Mouse (Mus musculus): ENCODE data around the gene Zfp706. TPM values are rescaled to one million over a fixed set of nuclear protein-coding genes. Genes with fewer than 3 reads are reported as not detected.
"Not testable (repeated sequence)": the region's sequence is repeated elsewhere in the genome, so short reads cannot be mapped to it uniquely, and the experiment has no call there.

Zfp706 gene
- total RNA-seq, 4 experiments from 2014 or later, result 214 to 231 (median 227) TPM

GRCm38 (mm10) chr15:37011316-37011715 is 3.7 kb upstream of the Zfp706 start:
- DNase-seq (ENCODE audit: low spot score), result no peak

GRCm38 (mm10) chr15:37008546-37008945 is 973 bp upstream of the Zfp706 start:
- DNase-seq (ENCODE audit: low spot score), result no peak

DNA sequence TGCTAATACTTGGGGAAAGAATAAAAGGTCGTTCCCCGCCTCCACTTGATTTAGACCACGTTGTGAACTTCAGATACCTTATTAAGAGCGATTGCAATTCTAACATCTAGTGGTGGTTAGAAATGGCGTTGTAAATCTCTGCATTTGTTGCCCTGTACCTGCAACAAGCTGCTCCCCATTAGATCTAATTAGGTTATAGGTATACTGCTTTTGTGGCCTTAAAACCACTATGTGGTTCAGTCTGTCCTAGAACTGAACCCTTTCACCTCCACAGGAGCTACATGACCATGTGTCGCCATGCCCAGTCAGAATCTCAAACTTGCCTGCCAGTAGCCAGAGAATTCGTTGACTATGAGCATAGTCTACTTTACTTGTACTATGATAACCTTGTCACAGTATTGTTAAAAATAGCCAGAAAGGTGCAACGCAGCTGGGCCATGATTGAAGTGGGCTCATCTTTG is 416 bp upstream of the Zfp706 start:
- DNase-seq (ENCODE audit: low spot score), result no peak

GRCm38 (mm10) chr15:37006475-37007164 is 953 bp downstream of the Zfp706 start:
- DNase-seq (ENCODE audit: low spot score), result no peak

GRCm38 (mm10) chr15:37005793-37006474 is 1.6 kb downstream of the Zfp706 start:
- DNase-seq (ENCODE audit: low spot score), result no peak

DNA sequence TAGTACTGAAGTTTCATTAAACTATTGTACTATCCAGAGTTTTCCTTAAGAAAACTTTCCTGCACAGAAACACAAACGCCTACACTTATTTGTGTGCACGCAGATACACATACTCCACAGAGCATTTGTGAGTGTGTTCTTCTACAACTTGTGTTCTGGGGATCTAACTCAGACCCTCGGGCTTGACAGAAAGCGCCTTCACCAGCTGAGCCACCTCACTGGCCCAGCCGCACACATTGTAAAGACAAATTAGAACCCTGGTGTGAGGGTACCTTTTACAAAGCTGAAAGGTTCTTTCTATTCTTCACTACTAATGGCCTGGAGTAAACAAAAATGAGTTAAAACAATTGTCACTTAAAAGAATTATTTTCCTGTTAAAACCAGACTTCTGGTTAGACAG is 2.7 kb downstream of the Zfp706 start:
- DNase-seq (ENCODE audit: low spot score), result no peak

DNA sequence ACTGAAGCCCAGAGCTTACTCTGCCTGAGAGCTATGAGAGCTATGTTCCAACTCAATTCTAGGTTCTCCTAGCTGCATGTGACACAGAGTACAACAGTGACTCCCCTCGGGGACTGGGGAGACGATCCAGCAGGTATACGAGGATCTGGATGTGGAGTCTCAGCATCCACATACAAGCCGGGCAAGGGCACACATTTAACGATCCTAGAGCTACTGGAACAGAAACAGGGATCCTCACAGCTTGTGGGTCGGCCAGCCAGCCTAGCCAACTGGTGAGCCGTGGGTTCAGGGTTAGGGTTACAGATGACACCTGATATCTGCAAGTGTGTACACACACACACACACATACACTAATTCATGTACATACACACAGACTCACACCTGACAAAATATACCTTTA is 5.3 kb downstream of the Zfp706 start:
- no peak for DNase-seq (ENCODE audit: low spot score)

DNA sequence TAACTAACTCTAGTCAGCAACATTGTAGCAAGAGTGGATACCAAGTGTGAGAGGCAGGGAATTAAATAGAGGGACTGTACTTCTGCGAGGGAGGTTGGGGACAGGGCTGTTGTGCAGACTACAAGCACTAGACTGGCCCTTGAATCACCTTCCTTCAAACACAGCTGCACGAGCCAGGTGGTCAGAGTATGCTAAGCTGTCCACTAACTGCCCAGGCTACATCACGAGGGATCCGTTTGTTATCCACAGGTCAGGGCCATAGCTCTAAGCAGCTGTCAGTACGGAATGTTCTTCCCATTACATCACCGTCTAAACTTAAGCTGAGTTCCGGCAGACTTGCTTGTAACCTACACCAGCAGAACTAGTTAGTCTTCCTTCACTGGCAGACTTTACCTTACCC is 8.0 kb downstream of the Zfp706 start:
- DNase-seq (ENCODE audit: low spot score), result not testable (repeated sequence)

- DNase-seq (ENCODE audit: low spot score), result no peak
Observed at GRCm38 (mm10) chr15:36995166-36995565, 12.4 kb downstream of the Zfp706 start.

GRCm38 (mm10) chr15:36994665-36995064 is 12.9 kb downstream of the Zfp706 start:
- DNase-seq (ENCODE audit: low spot score), result no peak

DNA sequence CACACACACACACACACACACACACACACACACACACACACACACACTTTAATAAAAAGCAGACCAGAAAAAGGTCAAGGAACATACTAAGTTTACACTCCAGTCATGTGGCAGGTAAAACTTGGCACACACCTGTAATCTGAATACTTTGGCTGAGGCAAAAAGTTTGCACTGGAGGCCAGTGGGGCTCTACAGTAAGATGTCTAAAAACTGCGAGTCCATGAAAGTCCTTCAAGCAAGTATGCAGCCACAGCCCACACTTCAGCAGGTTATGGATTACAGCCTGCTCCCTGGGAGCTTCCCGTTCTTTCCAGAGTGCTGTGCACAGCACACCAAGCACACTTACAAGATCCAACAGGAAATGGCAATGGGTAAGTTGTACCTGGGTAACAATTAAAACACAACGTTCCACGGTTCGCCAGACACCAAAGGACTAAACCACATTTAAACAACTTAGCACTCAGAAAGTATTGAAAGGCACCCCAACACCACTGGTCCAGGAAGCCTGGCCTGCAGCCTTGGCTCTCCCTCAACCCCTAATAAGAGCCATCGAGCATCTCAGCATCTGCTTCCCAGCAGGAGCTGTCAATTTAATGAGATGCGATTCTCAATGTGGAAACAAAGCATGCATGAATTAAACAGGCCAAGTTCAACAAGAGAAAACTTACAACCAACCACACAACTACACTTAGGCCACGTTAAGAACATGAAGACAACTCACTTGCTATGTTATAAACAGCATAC is 14.0 kb downstream of the Zfp706 start:
- no peak for DNase-seq (ENCODE audit: low spot score)

- DNase-seq (ENCODE audit: low spot score), result no peak
Observed at GRCm38 (mm10) chr15:36991353-36991752, 16.2 kb downstream of the Zfp706 start.

- no peak for DNase-seq (ENCODE audit: low spot score)
Observed at GRCm38 (mm10) chr15:36989922-36990321, 17.7 kb downstream of the Zfp706 start.

DNA sequence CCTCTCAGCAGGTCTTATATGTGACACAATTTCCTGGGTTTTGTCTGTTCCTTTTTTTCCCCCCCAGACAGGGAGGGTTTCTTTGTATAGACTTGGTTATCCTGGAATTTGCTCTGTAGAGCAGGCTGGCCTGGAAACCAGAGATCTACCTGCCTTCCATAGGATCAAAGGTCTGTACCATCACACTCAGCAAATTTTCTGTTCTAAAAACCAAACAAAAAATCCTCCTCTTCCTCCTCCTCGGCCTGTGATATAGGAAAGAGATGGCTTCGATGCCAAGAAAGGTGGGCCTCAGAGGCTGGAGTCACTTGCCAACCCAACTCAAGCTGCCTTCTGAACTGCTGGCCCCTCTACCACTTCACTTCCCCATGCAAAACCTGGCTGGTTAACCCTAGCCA is 18.9 kb downstream of the Zfp706 start:
- no peak for DNase-seq (ENCODE audit: low spot score)

DNA sequence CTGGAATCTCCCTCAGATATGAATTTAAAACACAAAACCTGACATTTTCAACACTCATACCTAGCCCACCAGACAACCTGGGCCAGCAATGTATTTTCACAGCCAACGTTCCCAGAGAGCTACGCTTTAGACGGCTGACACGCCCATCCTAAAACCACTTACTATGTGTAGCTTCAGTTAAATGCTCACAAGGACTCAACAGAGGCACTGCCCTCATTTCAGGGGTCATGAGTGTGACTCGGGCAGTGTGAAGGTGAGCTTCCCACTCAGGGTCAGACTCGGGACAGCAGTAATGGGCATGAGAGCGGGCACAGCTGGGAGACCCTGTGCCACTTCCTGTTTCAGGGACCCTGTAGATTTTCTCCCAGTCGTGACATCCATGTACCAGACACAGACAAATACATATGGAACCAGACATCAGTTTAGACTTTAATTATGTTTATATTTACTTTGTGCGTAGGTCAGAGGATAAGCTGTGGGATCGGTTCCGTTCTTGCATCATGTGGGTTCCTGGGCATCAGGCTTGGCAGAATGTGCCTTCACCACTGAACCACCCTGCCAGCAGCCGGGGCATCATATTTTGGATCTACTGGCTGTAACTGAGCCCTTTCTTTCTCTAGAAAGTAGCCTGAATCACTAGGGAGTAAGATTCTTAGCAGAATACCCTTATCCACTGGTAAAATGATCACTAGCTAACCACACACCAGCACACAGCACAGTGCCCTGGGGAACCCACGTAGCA is 19.4 kb downstream of the Zfp706 start:
- no peak for DNase-seq (ENCODE audit: low spot score)

- no peak for DNase-seq (ENCODE audit: low spot score)
Observed at GRCm38 (mm10) chr15:36987211-36987877, 20.2 kb downstream of the Zfp706 start.

DNA sequence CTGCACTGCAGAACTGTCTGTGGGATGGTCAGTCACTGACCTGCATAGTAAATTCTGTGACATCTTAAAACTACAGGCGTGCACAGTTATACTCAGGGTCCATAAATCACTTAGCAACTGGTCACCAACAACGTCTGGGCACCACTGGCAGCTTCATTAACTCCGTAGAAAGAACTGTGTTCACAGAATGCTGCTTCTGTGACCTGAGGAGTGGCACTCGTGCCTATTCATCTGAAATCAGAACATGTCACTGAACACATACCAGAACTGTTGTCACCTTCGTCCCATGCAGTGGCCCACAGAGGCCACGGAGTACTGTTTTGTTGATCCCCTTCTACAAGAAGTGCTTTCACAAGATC is 22.0 kb downstream of the Zfp706 start:
- no peak for DNase-seq (ENCODE audit: low spot score)

GRCm38 (mm10) chr15:36984921-36985566 is 22.5 kb downstream of the Zfp706 start:
- DNase-seq (ENCODE audit: low spot score), result no peak

- DNase-seq (ENCODE audit: low spot score), result no peak
Observed at GRCm38 (mm10) chr15:36983455-36983854, 24.1 kb downstream of the Zfp706 start.

GRCm38 (mm10) chr15:36980238-36980637 is 27.3 kb downstream of the Zfp706 start:
- no peak for DNase-seq (ENCODE audit: low spot score)
